Mouse (Mus musculus): ENCODE results near the gene Tbk1. TPM values are rescaled to one million over a fixed set of nuclear protein-coding genes. Genes with fewer than 3 reads are reported as not detected.

Tbk1 gene
- polyA plus RNA-seq, 1 experiment from 2014 or later, result 31.1 TPM

- ATAC-seq (ENCODE audit: insufficient number of reproducible peaks, low FRiP score, low TSS enrichment, low read depth), result peak; percentile 58; the same call in 1 of the 2 replicates
- H3K4me1 ChIP-seq, result peaks cover 10% of the 10 kb centered on the region; the same call in 1 of the 2 replicates
- 10% methylated on average over 32 of the region's 32 CpGs for WGBS
- no peaks in the 10 kb centered on the region for H3K36me3 ChIP-seq
- H3K27ac ChIP-seq, result no peak overlapping the region
- peak overlapping the region; percentile 37 for H3K4me3 ChIP-seq
- H3K9ac ChIP-seq, result no peak overlapping the region
- H3K9me3 ChIP-seq, result no peaks in the 10 kb centered on the region
- no peaks in the 10 kb centered on the region for H3K27me3 ChIP-seq
- peak overlapping the region; percentile 68 for H3K4me2 ChIP-seq
These were observed 53.3 kb downstream of the Tbk1 start for GRCm38 (mm10) chr10:121533137-121533872.

DNA sequence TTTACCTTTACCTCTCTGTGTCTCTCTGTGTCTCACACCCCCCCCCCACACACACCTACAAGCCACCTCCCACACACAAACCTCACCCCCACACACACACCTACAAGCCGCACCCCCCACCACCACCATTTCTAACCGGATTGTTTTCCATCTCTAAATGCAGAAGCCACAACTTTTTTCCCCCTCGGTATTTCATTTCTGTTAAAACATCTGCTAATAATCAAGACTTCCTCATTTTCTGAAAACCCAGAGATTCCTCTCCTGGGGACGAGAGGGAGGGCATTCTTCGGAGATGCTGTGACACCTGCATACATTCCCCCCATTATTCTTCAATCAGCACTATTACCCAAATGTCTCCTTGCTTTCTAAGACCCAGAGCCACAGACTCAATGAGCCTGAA, 55.0 kb downstream of the Tbk1 start:
- Histone ChIP-seq H3K27me3 (no peaks in the 10 kb centered on the region), H3K4me1 (peaks cover 10% of the 10 kb centered on the region; the same call in 1 of the 2 replicates), H3K27ac (no peak overlapping the region), H3K9me3 (no peaks in the 10 kb centered on the region), H3K36me3 (no peaks in the 10 kb centered on the region), H3K4me2 (no peak overlapping the region), H3K4me3 (no peak overlapping the region), H3K9ac (no peak overlapping the region)
- WGBS, result 40% methylated on average over 5 of the region's 5 CpGs
- ATAC-seq (ENCODE audit: insufficient number of reproducible peaks, low FRiP score, low TSS enrichment, low read depth), result no peak

DNA sequence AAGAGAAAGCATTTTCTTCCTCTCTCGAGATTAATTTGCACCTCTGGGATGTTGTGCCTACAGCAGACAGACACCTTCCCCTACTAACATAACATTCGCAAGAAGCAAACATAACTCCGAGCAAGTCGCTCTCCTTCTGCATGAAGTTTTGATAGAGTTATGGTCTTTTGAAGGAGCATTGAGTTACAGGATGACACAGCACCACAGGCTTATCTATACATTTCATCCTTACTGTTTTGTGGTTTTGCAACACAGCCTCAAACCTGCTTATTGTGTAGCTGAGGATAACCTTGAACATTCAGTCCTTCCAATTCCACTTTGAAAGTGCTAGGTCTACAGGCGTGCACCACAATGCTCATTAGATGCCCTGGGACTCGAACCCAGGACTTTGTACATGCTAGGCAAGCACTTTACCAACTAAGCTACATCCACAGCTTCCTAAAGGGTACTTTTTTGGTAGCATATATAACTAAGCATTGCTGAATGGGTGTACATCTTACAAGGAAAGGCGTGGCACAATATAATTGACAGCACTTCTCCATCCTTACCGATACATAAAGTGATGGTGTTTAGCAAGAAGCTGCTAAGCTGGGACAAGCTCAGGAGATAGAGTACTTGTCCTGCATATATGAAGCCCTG, 56.1 kb downstream of the Tbk1 start:
- Histone ChIP-seq H3K9ac (no peak overlapping the region), H3K9me3 (no peaks in the 10 kb centered on the region), H3K4me2 (no peak overlapping the region), H3K27me3 (no peaks in the 10 kb centered on the region), H3K27ac (no peak overlapping the region), H3K36me3 (no peaks in the 10 kb centered on the region), H3K4me1 (peaks cover 10% of the 10 kb centered on the region; the same call in 1 of the 2 replicates), H3K4me3 (no peak overlapping the region)
- WGBS, result 86% methylated on average over 8 of the region's 8 CpGs
- no peak for ATAC-seq (ENCODE audit: insufficient number of reproducible peaks, low FRiP score, low TSS enrichment, low read depth)

DNA sequence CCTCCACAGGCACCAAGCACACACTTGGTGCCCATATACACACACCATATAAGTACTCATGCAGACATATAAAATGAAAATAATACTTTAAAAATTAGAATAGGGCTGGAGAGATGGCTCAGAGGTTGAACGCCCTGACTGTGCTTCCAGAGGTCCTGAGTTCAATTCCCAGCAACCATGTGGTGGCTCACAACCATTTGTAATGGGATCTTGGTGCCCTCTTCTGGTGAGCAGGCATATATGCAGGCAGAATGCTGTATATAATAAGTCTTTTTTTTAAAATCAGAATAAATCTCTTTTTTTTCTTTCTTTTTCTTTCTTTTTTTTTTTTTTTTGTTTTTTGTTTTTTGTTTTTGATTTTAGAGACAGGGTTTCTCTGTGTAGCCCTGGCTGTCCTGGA, 57.3 kb downstream of the Tbk1 start:
- Histone ChIP-seq H3K27me3 (no peaks in the 10 kb centered on the region), H3K9me3 (no peaks in the 10 kb centered on the region), H3K4me3 (no peak overlapping the region), H3K36me3 (no peaks in the 10 kb centered on the region), H3K27ac (no peak overlapping the region), H3K4me2 (no peak overlapping the region), H3K9ac (no peak overlapping the region), H3K4me1 (peaks cover 10% of the 10 kb centered on the region; the same call in 1 of the 2 replicates)
- WGBS, result 81% methylated on average over 1 of the region's 1 CpGs
- no peak for ATAC-seq (ENCODE audit: insufficient number of reproducible peaks, low FRiP score, low TSS enrichment, low read depth)

DNA sequence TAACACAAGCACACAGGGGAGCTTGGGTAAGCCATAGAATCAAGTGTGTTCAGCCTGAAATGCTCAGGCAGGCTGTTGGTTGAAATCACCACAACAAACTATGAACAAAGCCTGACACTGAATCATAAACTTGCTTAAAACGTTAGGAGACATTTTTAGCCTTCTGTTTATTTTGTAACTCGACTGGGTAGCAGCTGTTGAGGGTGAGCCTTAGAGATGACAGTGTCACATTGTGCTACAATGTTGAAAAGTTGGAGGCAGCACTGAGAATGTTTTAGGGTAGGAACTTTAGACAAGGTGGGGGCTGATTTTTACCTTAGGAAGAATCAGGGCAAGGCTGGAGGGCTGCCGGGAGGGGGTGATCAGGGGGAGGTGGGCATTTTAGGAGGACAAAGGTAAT, 58.1 kb downstream of the Tbk1 start:
- H3K9ac ChIP-seq, result no peak overlapping the region
- no peaks in the 10 kb centered on the region for H3K9me3 ChIP-seq
- no peak for ATAC-seq (ENCODE audit: insufficient number of reproducible peaks, low FRiP score, low TSS enrichment, low read depth)
- whole genome bisulfite sequencing, result 66% methylated on average over 3 of the region's 3 CpGs
- H3K4me1 ChIP-seq, result peaks cover 9% of the 10 kb centered on the region; the same call in 1 of the 2 replicates
- no peak overlapping the region for H3K4me2 ChIP-seq
- H3K4me3 ChIP-seq, result no peak overlapping the region
- no peaks in the 10 kb centered on the region for H3K27me3 ChIP-seq
- H3K27ac ChIP-seq, result no peak overlapping the region
- H3K36me3 ChIP-seq, result no peaks in the 10 kb centered on the region

DNA sequence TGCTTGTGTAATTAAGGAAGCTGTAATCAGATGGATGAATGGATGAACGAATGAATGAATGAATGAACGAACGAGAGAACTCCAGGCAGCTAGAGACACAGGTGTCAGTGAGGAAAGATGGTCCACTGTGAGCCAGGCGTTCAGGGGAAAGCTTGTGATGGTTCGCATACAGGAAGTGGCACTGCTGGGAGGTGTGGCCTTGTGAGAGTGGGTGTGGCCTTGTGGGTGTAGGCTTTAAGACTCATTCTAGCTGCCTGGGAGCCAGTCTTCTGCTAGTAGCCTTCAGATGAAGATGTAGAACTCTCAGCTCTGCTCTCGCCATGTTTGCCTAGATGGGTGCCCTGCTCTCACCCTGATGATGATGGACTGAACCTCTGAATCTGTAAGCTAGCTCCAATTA, 59.5 kb downstream of the Tbk1 start:
- Histone ChIP-seq H3K9ac (no peak overlapping the region), H3K27me3 (no peaks in the 10 kb centered on the region), H3K9me3 (no peaks in the 10 kb centered on the region), H3K4me3 (no peak overlapping the region), H3K36me3 (no peaks in the 10 kb centered on the region), H3K4me1 (no peaks in the 10 kb centered on the region), H3K4me2 (no peak overlapping the region), H3K27ac (no peak overlapping the region)
- ATAC-seq (ENCODE audit: insufficient number of reproducible peaks, low FRiP score, low TSS enrichment, low read depth), result no peak
- WGBS, result 86% methylated on average over 6 of the region's 6 CpGs

DNA sequence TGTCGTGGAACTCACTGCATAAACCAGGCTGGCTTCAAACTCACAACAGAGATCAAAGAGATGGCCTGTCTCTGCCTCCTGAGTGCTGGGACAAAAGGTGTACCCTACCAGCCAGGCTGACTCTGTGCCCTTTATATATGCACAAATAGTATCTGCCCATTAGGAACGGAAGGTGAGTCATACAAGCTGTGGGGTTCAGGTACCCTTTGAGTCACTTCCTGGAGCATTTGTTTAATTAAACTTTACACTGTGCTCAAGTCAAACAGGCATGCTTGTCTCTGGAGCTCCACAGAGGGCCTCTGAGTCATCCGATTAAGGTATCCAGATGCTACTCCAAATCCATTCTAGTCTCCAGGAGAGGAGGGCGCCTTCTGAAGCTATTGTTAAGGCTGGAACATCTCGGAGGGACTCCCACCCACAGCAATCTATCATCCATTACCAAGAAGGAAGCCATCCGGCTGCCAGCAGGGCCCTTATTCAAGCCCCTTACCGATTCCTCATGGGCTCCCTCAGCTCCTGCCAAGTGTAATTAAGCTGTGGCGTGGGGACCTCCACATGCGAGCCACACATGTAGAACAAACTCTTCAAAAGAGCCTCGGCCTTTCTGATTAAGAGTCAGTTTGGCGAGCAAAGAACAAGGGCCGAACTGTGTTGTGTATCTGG, 65.5 kb downstream of the Tbk1 start:
- Histone ChIP-seq H3K9me3 (no peaks in the 10 kb centered on the region), H3K27me3 (no peaks in the 10 kb centered on the region), H3K4me2 (no peak overlapping the region), H3K36me3 (no peaks in the 10 kb centered on the region), H3K27ac (no peak overlapping the region; the same call in 1 of the 2 replicates), H3K4me3 (no peak overlapping the region), H3K4me1 (peaks cover 9% of the 10 kb centered on the region), H3K9ac (no peak overlapping the region)
- WGBS, result 27% methylated on average over 12 of the region's 12 CpGs
- ATAC-seq (ENCODE audit: insufficient number of reproducible peaks, low FRiP score, low TSS enrichment, low read depth), result no peak

DNA sequence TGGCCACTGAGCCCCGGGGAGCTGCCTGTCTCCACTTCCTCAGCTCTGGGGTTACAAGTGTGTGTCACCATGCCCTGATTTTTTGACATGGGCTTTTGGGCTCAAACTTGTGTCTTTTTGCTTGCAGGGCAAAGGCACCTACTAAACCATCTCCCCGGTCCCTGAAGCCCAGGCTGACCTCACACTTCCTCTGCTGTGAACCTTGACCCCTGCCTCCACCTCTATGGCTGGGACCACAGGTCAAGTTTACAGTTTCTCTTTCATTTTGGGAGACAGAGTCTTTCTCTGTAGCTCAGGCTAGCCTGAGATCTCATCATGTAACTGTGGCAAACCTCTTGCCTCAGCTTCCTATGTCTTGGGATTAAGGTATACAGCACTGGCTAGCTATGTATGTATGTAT, 66.9 kb downstream of the Tbk1 start:
- H3K27ac ChIP-seq, result no peak overlapping the region
- H3K27me3 ChIP-seq, result no peaks in the 10 kb centered on the region
- 38% methylated on average over 2 of the region's 2 CpGs for WGBS
- H3K4me2 ChIP-seq, result no peak overlapping the region
- no peaks in the 10 kb centered on the region for H3K9me3 ChIP-seq
- H3K4me1 ChIP-seq, result peaks cover 14% of the 10 kb centered on the region
- ATAC-seq (ENCODE audit: insufficient number of reproducible peaks, low FRiP score, low TSS enrichment, low read depth), result no peak
- H3K9ac ChIP-seq, result no peak overlapping the region
- no peak overlapping the region for H3K4me3 ChIP-seq
- H3K36me3 ChIP-seq, result no peaks in the 10 kb centered on the region

DNA sequence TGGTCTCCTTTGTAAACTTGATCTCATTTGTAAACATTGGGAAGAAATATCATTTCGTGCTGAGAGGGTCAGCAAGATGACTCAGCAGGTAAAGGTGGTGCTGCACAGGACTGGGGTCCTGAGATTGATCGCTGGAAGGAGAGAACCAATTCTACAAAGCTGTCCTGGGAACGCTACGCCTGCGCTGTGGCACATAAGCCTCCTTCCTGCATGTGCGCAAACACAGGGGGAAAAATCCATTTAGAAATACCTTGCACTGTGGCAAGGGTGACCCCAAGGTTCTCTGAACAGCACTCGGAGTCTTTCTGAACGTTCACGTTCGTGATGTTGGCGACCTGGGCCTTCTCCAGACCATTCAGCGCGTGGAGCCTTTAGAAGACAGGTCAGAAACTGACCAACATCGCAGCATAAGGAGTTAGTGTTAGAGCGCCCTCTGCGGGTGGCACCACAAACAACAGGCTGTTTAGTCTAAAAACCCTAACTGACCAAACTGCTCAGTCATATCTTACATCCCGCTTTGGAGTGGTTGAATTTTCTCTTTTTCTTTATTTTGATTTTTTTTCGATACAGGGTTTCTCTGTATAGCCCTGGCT, 70.5 kb downstream of the Tbk1 start:
- WGBS, result 26% methylated on average over 18 of the region's 18 CpGs
- no peaks in the 10 kb centered on the region for H3K27me3 ChIP-seq
- no peak overlapping the region for H3K9ac ChIP-seq
- no peaks in the 10 kb centered on the region for H3K36me3 ChIP-seq
- ATAC-seq (ENCODE audit: insufficient number of reproducible peaks, low FRiP score, low TSS enrichment, low read depth), result peak; percentile 40; the same call in 1 of the 2 replicates
- no peaks in the 10 kb centered on the region for H3K9me3 ChIP-seq
- H3K4me2 ChIP-seq, result peak overlapping the region; percentile 25; the same call in 1 of the 2 replicates
- peak overlapping the region; percentile 6 for H3K27ac ChIP-seq
- no peak overlapping the region for H3K4me3 ChIP-seq
- peaks cover 11% of the 10 kb centered on the region for H3K4me1 ChIP-seq

DNA sequence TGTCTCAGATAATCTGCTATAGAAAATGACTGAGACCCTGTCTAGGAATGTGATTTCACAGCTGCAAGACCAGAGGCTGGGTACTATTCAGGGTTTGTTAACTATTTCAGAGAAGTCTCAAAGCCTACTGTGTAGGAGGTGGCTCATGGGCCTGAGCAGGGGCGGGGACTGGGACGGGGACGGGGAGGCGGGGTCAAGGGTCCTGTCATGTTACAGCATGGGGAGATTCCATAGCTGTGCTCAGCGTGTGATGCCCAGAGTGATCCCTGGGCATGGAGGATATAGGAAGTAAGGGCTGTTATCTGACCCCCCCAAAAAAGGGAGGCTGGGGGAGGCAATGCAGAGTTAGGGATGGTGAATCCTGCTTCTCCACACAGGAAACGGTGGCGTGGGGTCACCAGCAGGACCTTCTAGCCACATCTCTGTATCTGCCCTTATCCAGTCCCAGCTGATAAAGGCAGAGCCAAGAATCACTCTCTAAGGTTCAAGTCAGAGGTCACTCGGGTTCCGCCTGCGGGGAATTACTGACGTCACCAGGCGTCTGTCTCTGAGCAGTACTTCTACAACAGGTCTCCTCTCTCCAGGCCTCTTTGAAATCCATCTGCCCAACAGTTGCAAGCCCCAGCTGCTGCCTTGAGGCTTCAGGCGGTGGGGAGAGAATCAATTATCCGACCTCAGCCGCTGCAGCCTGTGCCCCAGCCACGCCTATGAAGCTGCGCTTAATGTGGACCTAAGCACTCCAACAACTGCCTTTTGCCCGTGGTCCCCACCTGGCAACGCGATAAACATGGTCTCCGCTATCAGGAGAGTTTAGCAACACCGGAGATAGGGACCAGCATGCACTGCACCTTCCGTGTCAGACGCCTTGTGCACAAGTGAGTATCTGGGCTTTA, 76.6 kb downstream of the Tbk1 start:
- H3K9me3 ChIP-seq, result no peaks in the 10 kb centered on the region
- H3K4me2 ChIP-seq, result 0 out of 2 replicates have a peak overlapping the region, but pooled peaks have one; percentile 4
- peaks cover 30% of the 10 kb centered on the region for H3K4me1 ChIP-seq
- 20% methylated on average over 24 of the region's 24 CpGs for WGBS
- no peak overlapping the region for H3K4me3 ChIP-seq
- no peak overlapping the region for H3K9ac ChIP-seq
- no peaks in the 10 kb centered on the region for H3K27me3 ChIP-seq
- H3K36me3 ChIP-seq, result no peaks in the 10 kb centered on the region
- peak; percentile 44; the same call in 1 of the 2 replicates for ATAC-seq (ENCODE audit: insufficient number of reproducible peaks, low FRiP score, low TSS enrichment, low read depth)
- H3K27ac ChIP-seq, result no peak overlapping the region
